Mouse (Mus musculus) forebrain, embryonic 15.5 days (tissue): ENCODE measurements around the gene Pla2g2c. TPM values are rescaled to one million over a fixed set of nuclear protein-coding genes. Genes with fewer than 3 reads are reported as not detected.

Experiments used
- ATAC-seq: fragments of 200-750 bp; cut with Nextera tagmentation; replicated peaks from 2 replicates; pipeline ENCODE4 v1.8.0; 2017; ENCODE audit warnings: mild to moderate bottlenecking, moderate TSS enrichment, moderate library complexity
- H3K27ac ChIP-seq: fragments of 300-500 bp; sonication (generic); replicated peaks from 2 replicates; pipeline ENCODE4 v1.5.1; 2015; ENCODE audit warnings: mild to moderate bottlenecking, inconsistent platforms
- H3K27me3 ChIP-seq: fragments of 300-500 bp; sonication (generic); 2 replicates; pipeline ENCODE4 v1.6.1; 2015; ENCODE audit warnings: inconsistent platforms
- H3K36me3 ChIP-seq: fragments of 300-500 bp; sonication (generic); 2 replicates; pipeline ENCODE4 v1.6.1; 2015; ENCODE audit warnings: mild to moderate bottlenecking, inconsistent platforms
- H3K4me1 ChIP-seq: fragments of 300-500 bp; sonication (generic); 2 replicates; pipeline ENCODE4 v1.6.1; 2015; ENCODE audit warnings: inconsistent platforms
- H3K4me2 ChIP-seq: fragments of 300-500 bp; sonication (generic); replicated peaks from 2 replicates; pipeline ENCODE4 v1.6.1; 2015; ENCODE audit warnings: mild to moderate bottlenecking, inconsistent platforms
- H3K4me3 ChIP-seq: fragments of 300-500 bp; sonication (generic); 2 replicates; pipeline ENCODE4 v1.5.1; 2015; ENCODE audit warnings: mild to moderate bottlenecking, inconsistent platforms
- H3K9ac ChIP-seq: fragments of 300-500 bp; sonication (generic); replicated peaks from 2 replicates; pipeline ENCODE4 v1.6.1; 2015; ENCODE audit warnings: mild to moderate bottlenecking, inconsistent platforms
- H3K9me3 ChIP-seq: fragments of 300-500 bp; sonication (generic); 2 replicates; pipeline ENCODE4 v1.6.1; 2016; ENCODE audit warnings: inconsistent platforms
- WGBS: fragments of 180-500 bp; shearing (Covaris S2); methylation state at CpG from one replicate; pipeline ENCODE4 v1.1.7; 2015; ENCODE audit warnings: mixed read lengths; 5-methylcytosine and 5-hydroxymethylcytosine counted together
- polyA plus RNA-seq: library from polyadenylated mRNA; unstranded; fragments of >200 nt; fragmentation: Nextera tagmentation; extraction: Ambion mirVana; gene quantifications from 2 replicates; pipeline ENCODE4 v1.2.1, GENCODE M21; 2015

Pla2g2c gene
- polyA plus RNA-seq, 1 experiment from 2014 or later = 0.34 TPM

DNA sequence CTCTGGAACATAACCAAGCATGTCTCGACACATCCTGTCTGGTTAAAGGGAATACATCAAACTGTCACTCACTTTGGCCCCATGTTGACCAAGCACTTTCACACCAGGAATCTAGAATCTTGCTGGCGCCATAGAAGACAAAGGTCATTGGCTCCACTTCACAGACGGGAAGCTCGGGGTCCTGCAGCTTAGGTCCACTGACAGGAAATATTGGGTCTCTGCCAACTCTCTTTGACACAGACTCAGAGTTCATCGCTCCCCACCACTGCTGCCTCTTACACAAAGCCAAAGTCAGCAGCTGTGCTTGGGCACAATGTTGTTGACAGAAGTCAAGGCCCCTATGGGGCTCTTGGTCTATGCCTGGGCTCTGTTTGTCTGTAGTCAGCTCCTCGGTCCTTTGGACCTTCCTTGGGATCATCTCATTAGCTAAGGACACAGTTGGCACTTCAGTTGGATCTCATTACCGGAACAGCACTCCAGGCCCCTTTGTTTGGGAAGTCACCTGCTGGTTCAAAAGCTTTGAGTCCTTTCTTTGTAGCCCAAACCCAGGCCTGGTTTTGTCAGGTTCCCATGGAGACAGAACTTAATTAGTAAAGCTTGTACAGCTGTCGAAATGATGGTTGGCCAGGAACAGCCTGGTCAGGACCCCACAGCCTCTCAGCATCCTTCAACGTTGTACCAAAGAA, 4.6 kb downstream of the Pla2g2c start:
- H3K9ac ChIP-seq = no peak overlapping the region
- WGBS = 17% methylated on average over 9 of the region's 9 CpGs
- H3K4me3 ChIP-seq = no peak overlapping the region
- peaks cover 25% of the 10 kb centered on the region for H3K4me1 ChIP-seq
- H3K27me3 ChIP-seq = no peaks in the 10 kb centered on the region
- no peaks in the 10 kb centered on the region for H3K36me3 ChIP-seq
- H3K27ac ChIP-seq = no peak overlapping the region
- ATAC-seq = no peak
- no peaks in the 10 kb centered on the region for H3K9me3 ChIP-seq
- no peak overlapping the region for H3K4me2 ChIP-seq

DNA sequence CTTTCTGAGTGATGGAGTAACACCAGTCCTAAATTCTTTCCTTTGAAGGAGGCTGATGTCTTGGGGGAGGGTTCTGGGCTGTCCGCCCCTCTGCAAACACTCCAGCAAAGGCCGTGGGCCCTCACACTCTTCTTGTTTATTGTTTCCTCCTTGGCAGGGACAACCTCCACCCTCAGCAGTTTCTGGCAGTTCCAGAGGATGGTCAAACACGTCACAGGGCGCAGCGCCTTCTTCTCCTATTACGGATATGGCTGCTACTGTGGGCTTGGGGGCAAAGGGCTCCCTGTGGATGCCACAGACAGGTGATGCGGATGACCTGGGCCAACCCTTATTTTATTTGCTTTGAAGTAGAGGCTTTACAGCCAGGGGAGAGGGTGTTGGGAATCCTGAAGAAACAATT, 9.5 kb downstream of the Pla2g2c start:
- Histone ChIP-seq H3K9ac (no peak overlapping the region), H3K4me2 (no peak overlapping the region), H3K27me3 (no peaks in the 10 kb centered on the region), H3K9me3 (no peaks in the 10 kb centered on the region), H3K4me3 (no peak overlapping the region), H3K27ac (no peak overlapping the region), H3K36me3 (no peaks in the 10 kb centered on the region), H3K4me1 (peaks cover 12% of the 10 kb centered on the region; the same call in 1 of the 2 replicates)
- ATAC-seq = no peak
- 87% methylated on average over 7 of the region's 7 CpGs for WGBS

DNA sequence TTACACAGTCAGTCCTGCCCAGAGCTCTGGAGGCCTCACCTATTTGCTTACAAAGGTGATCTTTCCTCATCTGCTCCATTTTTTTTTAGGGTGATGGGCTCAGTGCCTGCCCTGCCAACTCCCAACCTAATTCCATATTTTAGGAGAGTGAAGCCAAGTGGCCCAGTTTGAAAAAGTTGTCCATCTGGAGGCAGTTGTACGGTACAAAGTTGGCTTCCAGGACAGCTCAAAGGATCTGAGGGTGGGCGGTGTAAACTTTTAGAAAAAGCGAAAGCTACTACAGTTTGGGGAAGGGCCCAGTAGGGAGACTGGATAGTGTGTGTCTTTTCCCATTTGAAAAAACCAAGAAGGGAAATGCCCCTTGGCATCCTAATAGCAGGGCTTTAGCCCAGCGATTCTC, 10.3 kb downstream of the Pla2g2c start:
- WGBS = 87% methylated on average over 4 of the region's 4 CpGs
- H3K4me2 ChIP-seq = no peak overlapping the region
- H3K9me3 ChIP-seq = no peaks in the 10 kb centered on the region
- H3K27me3 ChIP-seq = no peaks in the 10 kb centered on the region
- no peak for ATAC-seq
- H3K9ac ChIP-seq = no peak overlapping the region
- H3K4me3 ChIP-seq = no peak overlapping the region
- no peak overlapping the region for H3K27ac ChIP-seq
- H3K36me3 ChIP-seq = no peaks in the 10 kb centered on the region
- H3K4me1 ChIP-seq = 0 out of 2 replicates have a peak, but pooled peaks cover 8% of the 10 kb centered on the region

GRCm38 (mm10) chr4:138737031-138737430, 12.4 kb downstream of the Pla2g2c start, which contains the start of gene Ubxn10:
Ubxn10 (minus strand) TSS chr4:138737167.
- no peak within 1 kb of the TSS for H3K4me3 ChIP-seq
- H3K27me3 ChIP-seq = no peaks in the 10 kb centered on the region
- 0 out of 2 replicates have a peak, but pooled peaks cover 8% of the 10 kb centered on the region for H3K4me1 ChIP-seq
- H3K9ac ChIP-seq = no peak within 1 kb of the TSS
- H3K9me3 ChIP-seq = no peaks in the 10 kb centered on the region
- no peak within 1 kb of the TSS for H3K4me2 ChIP-seq
- no peak for ATAC-seq
- H3K36me3 ChIP-seq = no peaks in the 10 kb centered on the region
- H3K27ac ChIP-seq = no peak within 1 kb of the TSS
- 78% methylated on average over 7 of the region's 7 CpGs for WGBS

- no peak for ATAC-seq
- WGBS = 21% methylated on average over 7 of the region's 7 CpGs
- no peaks in the 10 kb centered on the region for H3K36me3 ChIP-seq
- H3K27me3 ChIP-seq = no peaks in the 10 kb centered on the region
- H3K4me1 ChIP-seq = 0 out of 2 replicates have a peak, but pooled peaks cover 8% of the 10 kb centered on the region
- H3K4me2 ChIP-seq = no peak overlapping the region
- no peak overlapping the region for H3K4me3 ChIP-seq
- H3K9me3 ChIP-seq = no peaks in the 10 kb centered on the region
- H3K27ac ChIP-seq = no peak overlapping the region
- no peak overlapping the region for H3K9ac ChIP-seq
Measured at GRCm38 (mm10) chr4:138739136-138739851, 14.7 kb downstream of the Pla2g2c start.

DNA sequence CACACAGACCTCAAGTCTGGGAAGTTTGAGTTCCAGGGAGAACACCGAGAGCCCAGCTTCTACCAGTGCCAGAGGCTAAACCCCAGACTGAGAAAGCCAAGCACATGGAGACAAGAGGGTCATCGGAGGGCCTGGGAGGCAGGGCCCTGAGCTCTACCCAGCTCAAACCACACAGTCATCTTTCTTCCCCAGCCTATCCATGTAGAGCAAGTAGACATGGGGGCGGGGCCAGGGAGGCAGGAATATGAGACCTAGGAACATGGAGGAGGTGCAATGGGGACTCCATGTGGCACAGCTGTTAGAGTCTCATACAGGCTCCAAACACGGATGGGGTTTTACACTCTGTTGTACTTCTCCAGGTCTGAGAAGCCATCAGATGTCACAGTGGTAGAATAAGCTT, 21.3 kb downstream of the Pla2g2c start:
- H3K36me3 ChIP-seq = no peaks in the 10 kb centered on the region

DNA sequence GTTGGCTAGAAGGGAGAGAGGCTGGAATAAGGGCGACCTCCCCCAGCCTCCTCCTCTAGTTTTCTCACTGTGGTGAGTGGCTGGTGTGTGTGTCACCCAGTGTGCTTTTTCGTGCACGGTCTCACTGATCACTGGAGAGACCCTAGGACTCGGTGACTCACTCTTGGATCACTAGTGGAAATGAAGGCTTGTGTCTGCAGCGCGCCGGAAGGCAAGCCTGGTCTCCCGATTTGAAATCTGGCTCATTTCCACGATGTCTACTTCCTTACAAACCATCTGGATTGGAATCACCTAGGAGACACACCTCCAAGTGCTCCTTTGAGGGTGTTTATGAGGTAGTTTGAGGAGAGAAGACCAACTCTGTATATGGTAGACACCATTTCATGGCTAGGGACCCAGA, 22.3 kb downstream of the Pla2g2c start:
- 87% methylated on average over 9 of the region's 9 CpGs for WGBS
- no peak for ATAC-seq
- no peaks in the 10 kb centered on the region for H3K9me3 ChIP-seq

More for the DNA sequence above, 21.3 kb downstream of the Pla2g2c start:
- Histone ChIP-seq H3K4me1 (peaks cover 4% of the 10 kb centered on the region; the same call in 1 of the 2 replicates), H3K4me3 (no peak overlapping the region), H3K27me3 (no peaks in the 10 kb centered on the region), H3K9me3 (no peaks in the 10 kb centered on the region), H3K4me2 (no peak overlapping the region), H3K9ac (no peak overlapping the region), H3K27ac (no peak overlapping the region)
- 80% methylated on average over 4 of the region's 4 CpGs for WGBS
- ATAC-seq = no peak

DNA sequence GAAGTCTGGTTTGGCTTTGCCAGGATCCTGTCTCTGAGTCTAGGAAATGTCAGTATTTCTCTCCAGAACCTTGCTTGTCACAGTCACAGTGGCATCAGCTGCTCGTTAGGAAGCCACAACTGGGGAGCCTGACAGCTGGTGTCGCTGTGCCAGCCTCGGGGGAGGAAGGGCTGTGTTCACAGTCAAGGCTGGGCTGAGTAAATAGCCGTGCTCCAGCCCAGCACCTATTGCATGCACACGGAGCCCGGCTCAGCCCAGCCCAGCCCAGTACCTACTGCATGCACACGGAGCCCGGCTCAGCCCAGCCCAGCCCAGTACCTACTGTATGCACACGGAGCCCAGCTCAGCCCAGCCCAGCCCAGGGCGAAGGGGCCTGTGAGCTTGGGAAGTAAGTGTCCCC, 23.3 kb downstream of the Pla2g2c start:
- no peak; the same call in 1 of the 2 replicates for ATAC-seq
- WGBS = 62% methylated on average over 10 of the region's 10 CpGs
- Histone ChIP-seq H3K36me3 (no peaks in the 10 kb centered on the region), H3K9ac (no peak overlapping the region), H3K4me1 (peaks cover 4% of the 10 kb centered on the region; the same call in 1 of the 2 replicates), H3K27ac (no peak overlapping the region), H3K9me3 (no peaks in the 10 kb centered on the region), H3K27me3 (no peaks in the 10 kb centered on the region), H3K4me3 (no peak overlapping the region), H3K4me2 (no peak overlapping the region)

More for the DNA sequence above, 22.3 kb downstream of the Pla2g2c start:
- peaks cover 4% of the 10 kb centered on the region; the same call in 1 of the 2 replicates for H3K4me1 ChIP-seq
- H3K27me3 ChIP-seq = no peaks in the 10 kb centered on the region
- no peaks in the 10 kb centered on the region for H3K36me3 ChIP-seq
- H3K9ac ChIP-seq = no peak overlapping the region
- no peak overlapping the region for H3K4me2 ChIP-seq
- H3K4me3 ChIP-seq = no peak overlapping the region
- H3K27ac ChIP-seq = no peak overlapping the region

DNA sequence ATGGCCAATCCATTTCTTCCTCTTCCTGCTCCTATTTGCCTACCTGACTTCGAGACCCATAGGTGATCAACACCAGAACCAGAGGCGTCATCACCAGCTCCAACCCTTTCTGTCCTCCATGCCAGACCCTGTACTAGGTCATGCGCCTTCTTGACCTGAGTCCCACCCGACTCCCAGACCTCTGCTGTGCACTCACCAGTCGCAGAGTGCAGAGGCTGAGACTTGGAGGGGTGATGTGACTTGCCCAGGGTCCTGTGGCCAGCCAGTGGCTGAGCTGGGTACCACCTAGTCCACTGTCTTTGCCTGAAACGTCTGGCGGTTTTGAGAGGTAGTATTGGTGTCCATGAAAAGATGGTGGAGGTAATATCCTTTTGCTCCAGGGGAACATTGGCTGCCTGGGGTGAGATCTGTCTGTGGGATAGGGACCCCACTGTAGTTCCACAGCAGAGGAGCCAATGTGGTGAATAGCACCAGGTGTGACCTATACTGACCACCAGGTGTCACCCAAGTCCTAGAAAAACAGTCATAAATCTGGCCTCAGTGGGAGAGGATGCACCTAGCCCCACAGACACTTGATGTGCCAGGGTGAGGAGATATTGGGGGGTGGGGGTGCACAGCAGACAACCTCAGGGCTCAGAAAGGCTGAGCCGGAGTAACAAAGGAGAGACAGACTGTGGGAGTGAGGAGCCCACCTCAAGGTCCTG, 23.9 kb downstream of the Pla2g2c start:
- 55% methylated on average over 8 of the region's 8 CpGs for WGBS
- H3K4me3 ChIP-seq = no peak overlapping the region
- H3K4me1 ChIP-seq = peaks cover 4% of the 10 kb centered on the region; the same call in 1 of the 2 replicates
- no peaks in the 10 kb centered on the region for H3K27me3 ChIP-seq
- peak; percentile 58 for ATAC-seq
- H3K36me3 ChIP-seq = no peaks in the 10 kb centered on the region
- H3K4me2 ChIP-seq = no peak overlapping the region
- no peak overlapping the region for H3K9ac ChIP-seq
- H3K27ac ChIP-seq = no peak overlapping the region
- H3K9me3 ChIP-seq = no peaks in the 10 kb centered on the region

- no peaks in the 10 kb centered on the region for H3K9me3 ChIP-seq
- ATAC-seq = no peak
- WGBS = 93% methylated on average over 6 of the region's 6 CpGs
Measured at GRCm38 (mm10) chr4:138752603-138753002, 28.0 kb downstream of the Pla2g2c start.

GRCm38 (mm10) chr4:138753608-138754007, 29.0 kb downstream of the Pla2g2c start:
- H3K9ac ChIP-seq = no peak overlapping the region
- H3K4me1 ChIP-seq = no peaks in the 10 kb centered on the region
- no peaks in the 10 kb centered on the region for H3K9me3 ChIP-seq
- H3K27me3 ChIP-seq = no peaks in the 10 kb centered on the region
- no peak overlapping the region for H3K4me3 ChIP-seq
- 86% methylated on average over 3 of the region's 3 CpGs for WGBS
- H3K27ac ChIP-seq = no peak overlapping the region
- H3K4me2 ChIP-seq = no peak overlapping the region
- ATAC-seq = no peak
- H3K36me3 ChIP-seq = no peaks in the 10 kb centered on the region

More at GRCm38 (mm10) chr4:138752603-138753002, 28.0 kb downstream of the Pla2g2c start:
- Histone ChIP-seq H3K27me3 (no peaks in the 10 kb centered on the region), H3K4me3 (no peak overlapping the region), H3K9ac (no peak overlapping the region), H3K4me2 (no peak overlapping the region), H3K4me1 (peaks cover 4% of the 10 kb centered on the region; the same call in 1 of the 2 replicates), H3K27ac (no peak overlapping the region), H3K36me3 (no peaks in the 10 kb centered on the region)

- H3K4me2 ChIP-seq = no peak overlapping the region
- no peaks in the 10 kb centered on the region for H3K4me1 ChIP-seq
- no peak for ATAC-seq
- WGBS = 87% methylated on average over 9 of the region's 9 CpGs
- H3K9ac ChIP-seq = no peak overlapping the region
- H3K27ac ChIP-seq = no peak overlapping the region
- no peaks in the 10 kb centered on the region for H3K36me3 ChIP-seq
- H3K4me3 ChIP-seq = no peak overlapping the region
- H3K9me3 ChIP-seq = no peaks in the 10 kb centered on the region
- H3K27me3 ChIP-seq = no peaks in the 10 kb centered on the region
Measured at GRCm38 (mm10) chr4:138754432-138754831, 29.8 kb downstream of the Pla2g2c start.
